Mouse (Mus musculus) limb, embryonic 14.5 days (tissue): ENCODE results near the gene Zfp57. TPM values are rescaled to one million over a fixed set of nuclear protein-coding genes. Genes with fewer than 3 reads are reported as not detected.

Source experiments
- ATAC-seq: fragments of 200-750 bp; cut with Nextera tagmentation; 2 replicates; pipeline ENCODE4 v1.8.0; 2017; ENCODE audit warnings: low read depth, moderate number of reproducible peaks, moderate TSS enrichment; ENCODE audit not compliant: low FRiP score
- DNase-seq: peaks from one replicate; pipeline ENCODE4 v3.0.0-alpha.2; 2015; ENCODE audit warnings: low spot score
- H3K27ac ChIP-seq: fragments of 300-500 bp; sonication (generic); replicated peaks from 2 replicates; pipeline ENCODE4 v1.5.1; 2014; ENCODE audit warnings: low read depth, mild to moderate bottlenecking, low read length, moderate library complexity, mixed read lengths
- H3K27me3 ChIP-seq: fragments of 300-500 bp; sonication (generic); 2 replicates; pipeline ENCODE4 v1.6.1; 2014; ENCODE audit warnings: low read length, mixed read lengths; ENCODE audit not compliant: control insufficient read depth, insufficient read depth
- H3K36me3 ChIP-seq: fragments of 300-500 bp; sonication (generic); 2 replicates; pipeline ENCODE4 v1.6.1; 2014; ENCODE audit warnings: mild to moderate bottlenecking, low read length, moderate library complexity, mixed read lengths; ENCODE audit not compliant: control insufficient read depth, insufficient read depth
- H3K4me1 ChIP-seq: fragments of 300-500 bp; sonication (generic); 2 replicates; pipeline ENCODE4 v1.6.1; 2014; ENCODE audit warnings: antibody characterized with exemption, low read length, mixed read lengths; ENCODE audit not compliant: control insufficient read depth, insufficient read depth
- H3K4me2 ChIP-seq: fragments of 300-500 bp; sonication (generic); replicated peaks from 2 replicates; pipeline ENCODE4 v1.6.1; 2014; ENCODE audit warnings: low read depth, mild to moderate bottlenecking, low read length, moderate library complexity; ENCODE audit not compliant: severe bottlenecking
- H3K4me3 ChIP-seq: fragments of 300-500 bp; sonication (generic); replicated peaks from 2 replicates; pipeline ENCODE4 v1.5.1; 2014; ENCODE audit warnings: low read length
- H3K9ac ChIP-seq: fragments of 300-500 bp; sonication (generic); 2 replicates; pipeline ENCODE4 v1.6.1; 2014; ENCODE audit warnings: mild to moderate bottlenecking, low read depth, low read length, moderate library complexity; ENCODE audit not compliant: severe bottlenecking
- H3K9me3 ChIP-seq: fragments of 300-500 bp; sonication (generic); 2 replicates; pipeline ENCODE4 v1.6.1; 2016; ENCODE audit warnings: low read length; ENCODE audit not compliant: control insufficient read depth
- POLR2A ChIP-seq: fragments of 200-500 bp; IDR thresholded peaks from 2 replicates; pipeline ENCODE4 v1.8.0; 2012; ENCODE audit warnings: inconsistent platforms, mild to moderate bottlenecking, moderate library complexity, borderline replicate concordance; ENCODE audit not compliant: insufficient read depth, insufficient read length; ENCODE audit errors: extremely low read depth
- WGBS: fragments of 180-500 bp; shearing (Covaris S2); extraction: QIAGEN DNeasy Blood & Tissue Kit; methylation state at CpG from one replicate; pipeline ENCODE4 v1.1.7; 2014; 5-methylcytosine and 5-hydroxymethylcytosine counted together
- polyA plus RNA-seq, 2 experiments: library from polyadenylated mRNA; depleted of rRNA in 1 of 2; stranded (reverse) in 1 of 2; unstranded in 1 of 2; fragments of >200 nt; fragmentation: Nextera tagmentation in 1 of 2; extraction: Ambion mirVana in 1 of 2; gene quantifications; 2 replicates each; pipeline versions ENCODE4 v1.2.1 to v1.2.3; 2012 to 2014

The Zfp57 gene
- polyA plus RNA-seq, 2 experiments = 86.1 to 149 TPM

GRCm38 (mm10) chr17:36992336-36993104, 8.4 kb upstream of the Zfp57 start:
- Histone ChIP-seq H3K36me3 (no peaks in the 10 kb centered on the region), H3K27ac (no peak overlapping the region), H3K9ac (no peak overlapping the region), H3K9me3 (no peaks in the 10 kb centered on the region), H3K4me1 (no peaks in the 10 kb centered on the region), H3K4me2 (no peak overlapping the region), H3K4me3 (no peak overlapping the region), H3K27me3 (peaks cover 19% of the 10 kb centered on the region)
- no peak for ATAC-seq
- 56% methylated on average over 3 of the region's 3 CpGs for WGBS
- no peak for TF ChIP-seq POLR2A
- DNase-seq = no peak

DNA sequence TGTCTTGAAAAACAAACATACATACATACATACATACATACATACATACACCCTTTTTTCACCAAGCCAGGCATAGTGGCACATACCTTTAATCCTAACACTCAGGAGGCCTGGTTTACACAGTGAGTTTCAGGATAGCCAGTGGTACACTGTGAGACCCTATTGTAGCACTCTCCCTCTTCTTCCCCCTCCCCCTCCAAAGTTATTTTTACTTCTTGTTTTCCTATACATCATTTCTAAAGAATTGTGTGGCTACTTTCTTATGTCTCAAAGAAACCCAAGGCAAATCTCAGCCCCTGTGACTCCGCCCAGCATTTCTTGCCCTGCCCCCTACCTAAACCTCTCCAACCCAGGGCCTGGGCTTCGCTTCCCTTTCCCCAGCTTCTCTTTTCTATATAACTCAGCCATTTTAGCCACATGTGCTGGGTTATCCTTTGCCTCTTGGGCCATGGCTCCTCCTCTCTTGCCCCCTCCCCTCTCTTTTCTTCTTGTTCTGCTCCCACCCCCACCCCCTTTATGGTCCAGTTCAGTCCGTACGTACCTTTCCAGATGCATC, 7.1 kb upstream of the Zfp57 start:
- H3K9me3 ChIP-seq = no peaks in the 10 kb centered on the region
- TF ChIP-seq POLR2A = no peak
- H3K27ac ChIP-seq = no peak overlapping the region
- no peak for DNase-seq
- H3K9ac ChIP-seq = no peak overlapping the region
- no peak overlapping the region for H3K4me2 ChIP-seq
- WGBS = 84% methylated on average over 4 of the region's 4 CpGs
- H3K4me3 ChIP-seq = no peak overlapping the region
- H3K36me3 ChIP-seq = no peaks in the 10 kb centered on the region
- no peak for ATAC-seq
- H3K4me1 ChIP-seq = no peaks in the 10 kb centered on the region
- H3K27me3 ChIP-seq = peaks cover 7% of the 10 kb centered on the region; the same call in 1 of the 2 replicates

GRCm38 (mm10) chr17:36994528-36994927, 6.4 kb upstream of the Zfp57 start:
- Histone ChIP-seq H3K27me3 (0 out of 2 replicates have a peak, but pooled peaks cover under 1% of the 10 kb centered on the region), H3K36me3 (no peaks in the 10 kb centered on the region), H3K4me2 (no peak overlapping the region), H3K4me3 (no peak overlapping the region), H3K9ac (no peak overlapping the region), H3K4me1 (no peaks in the 10 kb centered on the region), H3K27ac (no peak overlapping the region), H3K9me3 (no peaks in the 10 kb centered on the region)
- TF ChIP-seq POLR2A = no peak
- WGBS = 97% methylated on average over 2 of the region's 2 CpGs
- ATAC-seq = no peak
- no peak for DNase-seq

DNA sequence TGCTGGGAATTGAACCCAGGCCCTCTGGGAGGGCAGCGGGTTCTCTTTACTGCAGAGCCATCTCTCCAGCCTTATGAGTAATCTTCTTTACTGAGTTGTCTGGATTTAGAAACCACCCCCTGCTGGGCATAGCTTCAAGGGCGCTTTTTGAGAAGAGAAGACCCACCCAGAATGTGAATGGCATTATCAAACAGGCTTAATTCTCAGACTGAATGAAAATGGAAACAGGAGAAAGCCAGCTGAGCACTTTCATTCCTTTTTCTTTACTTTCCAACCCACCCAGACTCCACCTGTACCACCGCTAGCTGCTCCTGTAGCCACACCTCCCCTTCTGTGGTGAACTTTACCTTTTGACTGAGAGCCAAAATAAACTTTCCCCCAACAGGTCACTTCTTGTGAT, 5.5 kb upstream of the Zfp57 start:
- no peak overlapping the region for H3K27ac ChIP-seq
- H3K4me1 ChIP-seq = no peaks in the 10 kb centered on the region
- H3K4me2 ChIP-seq = no peak overlapping the region
- H3K27me3 ChIP-seq = no peaks in the 10 kb centered on the region
- TF ChIP-seq POLR2A = no peak
- H3K9me3 ChIP-seq = no peaks in the 10 kb centered on the region
- no peak overlapping the region for H3K9ac ChIP-seq
- ATAC-seq (no peak), DNase-seq (no peak)
- no peaks in the 10 kb centered on the region for H3K36me3 ChIP-seq
- WGBS = 68% methylated on average over 3 of the region's 3 CpGs
- H3K4me3 ChIP-seq = no peak overlapping the region

DNA sequence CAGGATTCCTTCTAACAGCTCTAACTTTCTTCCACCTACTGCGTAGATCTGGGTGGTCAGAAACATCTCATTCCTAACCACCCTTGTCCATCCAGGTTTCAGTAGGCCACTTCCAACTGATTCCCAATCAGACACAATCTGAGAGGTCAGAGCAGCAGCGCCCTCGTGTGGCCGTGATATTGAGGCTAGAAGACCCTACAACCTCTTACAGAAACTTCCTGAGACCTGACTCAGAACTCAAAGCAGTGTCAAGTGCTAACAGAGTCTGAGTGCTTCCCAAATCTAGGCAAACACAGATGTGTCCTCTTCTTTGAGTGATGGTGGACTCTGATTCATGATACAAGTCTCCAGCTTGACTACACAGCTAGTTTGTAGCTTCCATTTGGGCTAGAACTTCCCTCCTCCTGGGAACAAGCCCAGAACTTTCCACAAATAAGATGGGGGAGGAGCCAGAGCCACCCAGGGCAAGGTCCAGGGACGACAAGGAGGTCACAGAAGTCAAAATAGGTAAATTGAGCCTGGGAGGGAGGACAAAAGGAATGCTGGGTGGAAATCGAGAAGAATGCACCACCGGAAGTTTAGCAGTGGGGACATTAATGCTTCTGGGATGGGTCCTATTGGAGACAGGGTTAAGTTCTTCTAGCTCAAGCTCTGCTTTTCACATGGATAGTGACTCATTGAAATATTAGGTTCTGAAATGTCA, 3.8 kb upstream of the Zfp57 start:
- H3K4me3 ChIP-seq = no peak overlapping the region
- no peak for TF ChIP-seq POLR2A
- no peaks in the 10 kb centered on the region for H3K9me3 ChIP-seq
- no peak overlapping the region for H3K27ac ChIP-seq
- H3K27me3 ChIP-seq = no peaks in the 10 kb centered on the region
- no peaks in the 10 kb centered on the region for H3K4me1 ChIP-seq
- 26% methylated on average over 7 of the region's 7 CpGs for WGBS
- H3K36me3 ChIP-seq = no peaks in the 10 kb centered on the region
- DNase-seq (peak; percentile 90), ATAC-seq (peak; percentile 37; the same call in 1 of the 2 replicates)
- no peak overlapping the region for H3K9ac ChIP-seq
- no peak overlapping the region for H3K4me2 ChIP-seq
